Mouse (Mus musculus) heart, postnatal 4 days (tissue): ENCODE results near the gene Gm44. TPM values are rescaled to one million over a fixed set of nuclear protein-coding genes. Genes with fewer than 3 reads are reported as not detected.
"Not testable (repeated sequence)": the region's sequence is repeated elsewhere in the genome, so short reads cannot be mapped to it uniquely, and the experiment has no call there.

Experiments
- DNase-seq: peaks from one replicate; pipeline ENCODE4 v3.0.0; 2021
- total RNA-seq, 2 experiments: library from RNA; stranded (reverse); gene quantifications; 2 replicates each; pipeline ENCODE4 v1.2.3; 2021

Gm44 gene
- not detected for total RNA-seq

DNA sequence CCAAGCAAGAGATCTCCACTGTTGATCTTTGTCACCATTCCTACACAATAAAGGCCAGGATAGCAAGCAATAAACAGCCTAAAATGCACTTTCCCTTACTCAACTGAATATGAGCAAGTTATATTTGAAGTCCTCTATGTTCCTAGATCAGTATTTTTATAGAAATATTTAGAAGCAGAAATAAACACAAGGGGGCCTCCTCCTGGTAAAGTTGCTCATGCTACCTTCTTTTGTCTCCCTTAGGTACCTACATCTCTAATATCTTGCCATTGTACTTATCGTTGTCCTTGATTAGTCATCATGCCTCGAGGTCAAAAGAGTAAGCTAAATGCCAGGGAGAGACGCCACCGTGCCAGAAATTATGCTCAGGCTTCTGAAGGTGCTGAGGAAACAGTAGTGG is at the start of gene Gm44:
Gene Gm44, plus strand, starts transcription at position 301 of the 400 bp plus-strand sequence.
- DNase-seq, result no peak

DNA sequence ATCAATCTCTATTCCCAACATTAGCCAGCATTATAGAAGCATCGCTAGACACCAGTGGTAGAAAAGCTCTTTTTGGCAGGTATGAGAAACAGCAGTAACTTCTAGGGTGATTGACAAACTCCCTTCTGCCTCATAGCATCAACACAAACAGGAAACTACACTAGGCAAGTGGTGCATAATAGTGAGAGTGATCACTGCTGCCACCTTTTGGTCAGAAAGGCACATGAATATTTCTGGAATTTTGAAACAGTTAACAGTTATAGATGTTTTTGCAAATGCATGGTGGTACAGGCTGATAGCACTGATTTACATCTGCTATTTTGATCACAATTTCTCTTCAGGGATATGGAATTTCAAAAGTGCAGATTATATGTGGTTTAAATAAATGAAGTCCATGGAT is 36.0 kb downstream of the Gm44 start:
- DNase-seq, result no peak

DNA sequence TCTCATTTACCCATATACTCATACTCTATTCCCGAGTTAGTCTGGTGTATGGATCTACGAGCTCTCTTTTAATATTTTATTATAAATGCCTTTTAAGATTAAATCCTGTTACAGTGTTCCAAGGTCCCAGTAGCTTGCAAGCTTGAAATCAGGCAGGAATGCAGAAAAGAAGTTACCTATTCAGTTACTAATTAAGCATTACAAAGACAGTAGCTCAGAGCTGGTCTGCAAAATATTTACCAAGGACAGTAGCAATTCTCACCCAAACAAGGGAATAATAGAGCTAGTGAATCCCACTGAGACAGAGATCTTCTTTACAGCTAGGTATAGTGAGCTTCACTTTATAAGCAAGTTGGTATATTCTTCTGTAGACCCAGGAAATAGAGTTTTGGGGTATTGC is 46.3 kb downstream of the Gm44 start:
- DNase-seq, result not testable (repeated sequence)
